Mouse (Mus musculus): ENCODE measurements around the gene Dtl.

DNA sequence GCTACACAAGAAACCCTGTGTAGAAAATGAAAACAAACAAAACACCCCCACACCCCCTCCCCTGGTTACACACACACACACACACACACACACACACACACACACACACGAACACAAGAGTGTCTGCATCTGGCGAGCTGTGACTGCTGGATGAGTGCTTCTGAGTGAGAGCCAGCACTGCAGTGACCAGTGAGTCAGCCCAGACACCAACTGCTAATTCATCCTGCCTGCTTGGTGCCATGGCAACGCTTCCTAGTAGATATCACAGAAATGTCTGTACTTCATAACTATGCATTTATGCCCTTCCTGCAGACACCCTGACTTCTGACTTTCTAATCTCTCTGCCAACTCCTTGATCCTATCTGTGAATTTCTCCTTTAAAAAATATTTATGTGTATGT lies 48.3 kb downstream of the Dtl start:
- TF ChIP-seq CTCF (IDR thresholded peaks at IDR 0.05; ENCODE audit: low read depth) (no peak), EP300 (IDR thresholded peaks at IDR 0.05; ENCODE audit: low read depth) (no peak)

Data from liver, postnatal 0 days (tissue).